Mouse (Mus musculus) kidney, adult 2 months (tissue): ENCODE data around the gene F11r. TPM values are rescaled to one million over a fixed set of nuclear protein-coding genes. Genes with fewer than 3 reads are reported as not detected.
"Not testable (repeated sequence)": the region's sequence is repeated elsewhere in the genome, so short reads cannot be mapped to it uniquely, and the experiment has no call there.

Experiments used
- DNase-seq: peaks from one replicate; pipeline ENCODE4 v3.0.0; 2021
- H3K27ac ChIP-seq: fragments of 200-500 bp; 2 replicates; pipeline ENCODE4 v1.5.1; 2012; ENCODE audit warnings: low read depth, low read length, control low read depth, inconsistent platforms; ENCODE audit not compliant: insufficient read depth
- H3K27me3 ChIP-seq: fragments of 200-500 bp; replicated peaks from 2 replicates; pipeline ENCODE4 v1.6.1; 2012; ENCODE audit warnings: mild to moderate bottlenecking, moderate library complexity, low read length, inconsistent platforms; ENCODE audit not compliant: control insufficient read depth, insufficient read depth
- H3K36me3 ChIP-seq: fragments of 200-500 bp; 2 replicates; pipeline ENCODE4 v1.6.1; 2012; ENCODE audit warnings: mild to moderate bottlenecking, moderate library complexity, low read length, inconsistent platforms; ENCODE audit not compliant: control insufficient read depth, insufficient read depth
- H3K4me1 ChIP-seq: fragments of 200-500 bp; 2 replicates; pipeline ENCODE4 v1.6.1; 2011; ENCODE audit warnings: low read length; ENCODE audit not compliant: control insufficient read depth, insufficient read depth
- H3K4me3 ChIP-seq: fragments of 200-500 bp; 2 replicates; pipeline ENCODE4 v1.5.1; 2011; ENCODE audit warnings: mild to moderate bottlenecking, low read depth, low read length, control low read depth; ENCODE audit not compliant: insufficient read depth
- CTCF ChIP-seq: fragments of 200-500 bp; conservative IDR thresholded peaks from 2 replicates; pipeline ENCODE4 v1.5.1; 2011; ENCODE audit warnings: low read depth, mild to moderate bottlenecking, control low read depth, low read length, moderate library complexity, mixed read lengths; ENCODE audit not compliant: insufficient read depth, insufficient read length
- POLR2A ChIP-seq: fragments of 200-500 bp; IDR thresholded peaks from one replicate; pipeline ENCODE4 v1.6.1; 2011; ENCODE audit warnings: low read depth, low read length, control low read depth
- WGBS: fragments of 180-500 bp; shearing (Covaris S2); methylation state at CpG from one replicate; pipeline ENCODE4 v1.1.7; 2018; 5-methylcytosine and 5-hydroxymethylcytosine counted together
- polyA plus RNA-seq: library from polyadenylated mRNA; depleted of rRNA; stranded (reverse); fragments of >200 nt; gene quantifications from 2 replicates; pipeline ENCODE4 v1.2.3, GENCODE M21; 2012

F11r gene
- polyA plus RNA-seq, 1 experiment = 106 TPM

- H3K27ac ChIP-seq = no peak overlapping the region
- DNase-seq = no peak
- no peak overlapping the region for H3K4me3 ChIP-seq
- H3K4me1 ChIP-seq = no peaks in the 10 kb centered on the region
- no peaks in the 10 kb centered on the region for H3K27me3 ChIP-seq
- H3K36me3 ChIP-seq = no peaks in the 10 kb centered on the region
- no peak for TF ChIP-seq POLR2A
- no peak for TF ChIP-seq CTCF
- WGBS = 85% methylated on average over 5 of the region's 5 CpGs
Measured at GRCm38 (mm10) chr1:171470896-171471295, 33.6 kb downstream of the F11r start.

DNA sequence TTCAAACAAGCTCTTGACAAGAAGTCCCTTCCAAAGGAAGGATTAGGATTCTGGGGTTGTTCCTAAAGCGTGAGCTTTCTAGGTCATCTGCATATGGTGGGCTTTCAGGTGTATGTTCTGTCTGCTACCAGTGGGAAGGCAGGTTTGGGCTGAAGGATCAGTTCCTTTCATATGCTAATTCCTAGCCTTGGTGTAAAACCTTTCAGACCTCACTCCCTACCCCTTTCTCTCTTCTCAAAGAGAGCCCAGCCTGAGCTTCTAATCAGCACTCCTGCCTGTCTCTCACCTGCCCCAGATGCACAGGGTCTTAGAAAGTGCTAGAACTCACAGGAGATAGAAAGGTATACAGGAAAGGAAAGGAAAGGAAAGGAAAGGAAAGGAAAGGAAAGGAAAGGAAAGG is 34.1 kb downstream of the F11r start:
- Histone ChIP-seq H3K4me1 (no peaks in the 10 kb centered on the region), H3K4me3 (no peak overlapping the region), H3K36me3 (no peaks in the 10 kb centered on the region), H3K27me3 (no peaks in the 10 kb centered on the region), H3K27ac (no peak overlapping the region)
- no peak for TF ChIP-seq CTCF
- TF ChIP-seq POLR2A = no peak
- DNase-seq = no peak
- 85% methylated on average over 1 of the region's 1 CpGs for WGBS

GRCm38 (mm10) chr1:171471941-171472340 is 34.6 kb downstream of the F11r start:
- not testable (repeated sequence) for H3K4me3 ChIP-seq, H3K4me1 ChIP-seq, H3K27ac ChIP-seq, H3K36me3 ChIP-seq, DNase-seq, H3K27me3 ChIP-seq
- WGBS = 80% methylated on average over 8 of the region's 8 CpGs

- 75% methylated on average over 4 of the region's 4 CpGs for WGBS
- H3K4me1 ChIP-seq = no peaks in the 10 kb centered on the region
- TF ChIP-seq POLR2A (no peak), CTCF (no peak)
- H3K36me3 ChIP-seq = no peaks in the 10 kb centered on the region
- no peak overlapping the region for H3K4me3 ChIP-seq
- no peak overlapping the region for H3K27ac ChIP-seq
- H3K27me3 ChIP-seq = no peaks in the 10 kb centered on the region
- no peak for DNase-seq
Measured at GRCm38 (mm10) chr1:171473506-171473905, 36.2 kb downstream of the F11r start.

GRCm38 (mm10) chr1:171473920-171474640 is 36.7 kb downstream of the F11r start:
- no peak for TF ChIP-seq POLR2A
- TF ChIP-seq CTCF = no peak
- no peak for DNase-seq
- no peaks in the 10 kb centered on the region for H3K36me3 ChIP-seq
- no peak overlapping the region for H3K27ac ChIP-seq
- WGBS = 65% methylated on average over 9 of the region's 9 CpGs
- no peaks in the 10 kb centered on the region for H3K4me1 ChIP-seq
- H3K27me3 ChIP-seq = no peaks in the 10 kb centered on the region
- H3K4me3 ChIP-seq = no peak overlapping the region

DNA sequence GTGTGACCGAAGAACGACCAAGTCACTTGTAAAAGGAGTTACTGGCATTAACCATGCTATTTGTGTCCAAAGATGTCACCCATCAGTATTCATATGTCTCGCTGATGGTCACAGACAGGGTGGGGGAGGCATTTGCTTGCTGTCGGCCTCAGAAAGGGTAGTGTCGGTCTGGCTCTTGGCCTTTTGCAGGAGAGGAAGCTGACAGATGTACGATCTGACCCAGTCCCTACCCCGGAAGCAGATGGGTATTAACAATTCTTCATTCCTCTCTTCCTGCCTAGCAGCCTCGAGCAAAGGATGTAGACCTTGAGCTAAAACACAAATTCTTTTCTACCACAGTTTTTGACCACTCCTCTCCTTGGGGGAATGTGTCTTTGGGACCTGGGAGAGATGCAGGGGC is 39.8 kb downstream of the F11r start:
- WGBS = 51% methylated on average over 8 of the region's 8 CpGs
- DNase-seq = no peak
- TF ChIP-seq CTCF (no peak), POLR2A (no peak)

DNA sequence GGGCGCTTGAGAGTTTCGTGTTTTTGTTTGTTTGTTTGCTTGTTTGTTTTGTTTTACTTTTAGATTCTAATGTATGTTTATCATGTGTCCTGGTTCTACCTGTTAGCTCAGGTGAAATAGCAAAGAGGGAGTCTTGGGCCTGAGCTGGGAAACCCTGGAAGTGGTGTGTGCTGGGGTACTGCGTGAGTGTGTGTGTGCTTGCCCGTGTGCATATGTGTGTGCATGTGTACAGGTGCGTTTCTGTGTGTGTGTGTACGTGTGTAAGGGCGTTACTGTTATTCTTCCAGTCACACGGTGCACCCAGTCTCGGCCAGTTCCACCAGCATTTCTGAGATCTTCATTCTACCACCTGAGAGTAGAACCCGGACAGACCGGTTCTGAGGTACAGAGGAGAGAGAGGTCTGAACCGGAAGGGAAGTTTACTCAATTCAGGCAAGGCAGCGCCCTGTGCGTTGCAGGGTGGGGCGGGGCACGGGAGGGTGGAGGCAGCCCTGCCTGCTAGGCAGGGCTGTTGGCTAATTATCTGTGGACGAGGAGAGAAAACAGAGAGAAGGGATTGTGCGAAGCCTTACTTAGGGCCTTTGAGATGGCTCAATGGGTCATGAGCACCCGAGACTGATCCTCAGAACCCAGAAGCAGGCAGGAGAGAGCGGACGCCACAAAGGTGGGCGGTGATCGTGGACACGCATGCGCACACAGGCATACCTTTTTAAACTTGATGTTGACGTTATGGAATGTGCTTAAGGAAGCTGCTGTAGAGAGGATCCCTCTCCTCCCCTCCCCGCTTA is 40.6 kb downstream of the F11r start:
- WGBS = 69% methylated on average over 27 of the region's 27 CpGs
- H3K4me1 ChIP-seq = no peaks in the 10 kb centered on the region
- H3K4me3 ChIP-seq = peak overlapping the region; percentile 18; the same call in 1 of the 2 replicates
- peak overlapping the region; percentile 47; the same call in 1 of the 2 replicates for H3K27ac ChIP-seq
- TF ChIP-seq CTCF (no peak), POLR2A (no peak)
- H3K27me3 ChIP-seq = no peaks in the 10 kb centered on the region
- peak; percentile 29 for DNase-seq
- H3K36me3 ChIP-seq = no peaks in the 10 kb centered on the region

More for the DNA sequence above, 39.8 kb downstream of the F11r start:
- H3K27me3 ChIP-seq = no peaks in the 10 kb centered on the region
- H3K4me1 ChIP-seq = no peaks in the 10 kb centered on the region
- no peak overlapping the region for H3K27ac ChIP-seq
- no peak overlapping the region for H3K4me3 ChIP-seq
- H3K36me3 ChIP-seq = no peaks in the 10 kb centered on the region
